11 mouse cellular contexts compared by ENCODE assay signal in genomic region chr6:83616512-83616911, GRCm38 (mm10). TPM values are rescaled to one million over a fixed set of nuclear protein-coding genes. Genes with fewer than 3 reads are reported as not detected.
DNase-seq lines count a peak whose midpoint lies in the region; ATAC-seq and TF ChIP-seq lines count a peak whose summit lies in the region.
"Had no signal": no experiment of that assay in that cellular context is flagged by ENCODE, and none has a peak within 500 bp of the region (broad histone marks: within the 10 kb centered on the region; RNA-seq: fewer than 3 reads in every experiment).

No protein-coding gene starts in this region.

- H3K36me3 ChIP-seq in neural tube, embryonic 15.5 days: no peaks in the 10 kb centered on the region
- H3K36me3 ChIP-seq: neural tube, embryonic 12.5 days had no signal

- no peak overlapping the region for H3K9ac ChIP-seq in neural tube, embryonic 15.5 days (replicated peaks)
- H3K9ac ChIP-seq: neural tube, embryonic 12.5 days had no signal

- ATAC-seq in neural tube, embryonic 15.5 days (ENCODE audit: low FRiP score): no peak

- TF ChIP-seq POLR2A in lung, adult 2 months (IDR thresholded peaks at IDR 0.05; ENCODE audit: borderline replicate concordance, extremely low read depth, low read depth, low read length): no peak

- DNase-seq in embryo, embryonic 10 days (ENCODE audit: low spot score): peak; percentile 19
- no peak for DNase-seq in embryo, embryonic 9.5 days (ENCODE audit: extremely low spot score)
- peak; percentile 24 to 63 for DNase-seq in spleen, postnatal 4 days (ENCODE audit: low spot score in 2 of 2)
- no peak for DNase-seq in spleen, postnatal 14 days (ENCODE audit: low spot score in 2 of 2)
- DNase-seq in heart, adult 8-10 months (ENCODE audit: low spot score): peak; percentile 72
- DNase-seq in lung, adult 2 months: peak; percentile 13
- no peak for DNase-seq in cerebellum, adult 8-10 months

- TF ChIP-seq CTCF in lung, adult 2 months (IDR thresholded peaks at IDR 0.05; ENCODE audit: insufficient read depth, low read length): peak; percentile 33; the same call in 1 of the 2 replicates

- H3K4me2 ChIP-seq in neural tube, embryonic 15.5 days: no peak overlapping the region
- H3K4me2 ChIP-seq: neural tube, embryonic 12.5 days had no signal

- H3K4me3 ChIP-seq in lung, adult 2 months (replicated peaks; ENCODE audit: extremely low read depth, low read depth, low read length): no peak overlapping the region
- no peak overlapping the region for H3K4me3 ChIP-seq in neural tube, embryonic 15.5 days (replicated peaks)
- H3K4me3 ChIP-seq: neural tube, embryonic 12.5 days had no signal

- no peaks in the 10 kb centered on the region for H3K27me3 ChIP-seq in neural tube, embryonic 15.5 days (replicated peaks)
- H3K27me3 ChIP-seq: neural tube, embryonic 12.5 days had no signal

- H3K4me1 ChIP-seq in lung, adult 2 months (ENCODE audit: control insufficient read depth, insufficient read depth, low read length): no peaks in the 10 kb centered on the region
- H3K4me1 ChIP-seq in neural tube, embryonic 15.5 days: peaks cover 4% of the 10 kb centered on the region; the same call in 1 of the 2 replicates
- H3K4me1 ChIP-seq: neural tube, embryonic 12.5 days had no signal

- no peaks in the 10 kb centered on the region for H3K9me3 ChIP-seq in neural tube, embryonic 15.5 days (replicated peaks)
- H3K9me3 ChIP-seq: neural tube, embryonic 12.5 days had no signal

- H3K27ac ChIP-seq in neural tube, embryonic 15.5 days (replicated peaks): no peak overlapping the region
- H3K27ac ChIP-seq: neural tube, embryonic 12.5 days had no signal

- WGBS in lung, adult 2 months: 43% methylated on average over 5 of the region's 5 CpGs
- WGBS in neural tube, embryonic 15.5 days: 90% methylated on average over 5 of the region's 5 CpGs

RNA-seq across cellular contexts. Expression of gene Clec4f, which starts 39.5 kb away (rescaled TPM):
- under 1 TPM; 0.25 to 0.57 (median 0.47) TPM for total RNA-seq in heart, adult 8-10 months (2022)
- polyA plus RNA-seq in lung, adult 2 months (2012; rRNA removed): not detected in 2 replicates
- not detected in 2 replicates for polyA plus RNA-seq in neural tube, embryonic 15.5 days (2015; fragmentation: Nextera tagmentation; extraction: Ambion mirVana)
- total RNA-seq: layer of hippocampus, postnatal 36 days had no signal
- polyA plus RNA-seq: embryonic facial prominence, embryonic 11.5 days; neural tube, embryonic 12.5 days had no signal

RNA-seq across cellular contexts. Expression of gene Stambp, which starts 44.0 kb away (rescaled TPM):
- 10 to 100 TPM; 11.4 to 14.9 (median 12.9) TPM for total RNA-seq in heart, adult 8-10 months (2022)
- polyA plus RNA-seq in lung, adult 2 months (2012; rRNA removed): 10.7 and 14.0 TPM in 2 replicates
- 55.3 and 60.2 TPM in 2 replicates for polyA plus RNA-seq in neural tube, embryonic 15.5 days (2015; fragmentation: Nextera tagmentation; extraction: Ambion mirVana)

Comparison
In these comparisons a context has a peak if more than half of its experiments do, and no peak if none do; other contexts are left out.
1. DNase-seq: peak in embryo, embryonic 10 days (single experiment), spleen, postnatal 4 days (2 of 2), heart, adult 8-10 months (single experiment) and lung, adult 2 months (single experiment); none in embryo, embryonic 9.5 days (single experiment), spleen, postnatal 14 days (0 of 2) and cerebellum, adult 8-10 months (single experiment).